Mouse (Mus musculus) hindbrain, embryonic 16.5 days (tissue): ENCODE measurements around the gene Scgb1a1. TPM values are rescaled to one million over a fixed set of nuclear protein-coding genes. Genes with fewer than 3 reads are reported as not detected.

Experiments
- ATAC-seq: fragments of 200-750 bp; cut with Nextera tagmentation; 2 replicates; pipeline ENCODE4 v1.8.0; 2017; ENCODE audit warnings: moderate TSS enrichment, moderate library complexity
- H3K27ac ChIP-seq: fragments of 300-500 bp; sonication (generic); 2 replicates; pipeline ENCODE4 v1.5.1; 2014; ENCODE audit warnings: low read depth, mild to moderate bottlenecking, control low read depth, low read length, moderate library complexity
- H3K27me3 ChIP-seq: fragments of 300-500 bp; sonication (generic); replicated peaks from 2 replicates; pipeline ENCODE4 v1.6.1; 2014; ENCODE audit warnings: low read length; ENCODE audit not compliant: control insufficient read depth, insufficient read depth
- H3K36me3 ChIP-seq: fragments of 300-500 bp; sonication (generic); 2 replicates; pipeline ENCODE4 v1.6.1; 2014; ENCODE audit warnings: mild to moderate bottlenecking, low read length, moderate library complexity, mixed read lengths; ENCODE audit not compliant: control insufficient read depth, insufficient read depth
- H3K4me1 ChIP-seq: fragments of 300-500 bp; sonication (generic); 2 replicates; pipeline ENCODE4 v1.6.1; 2014; ENCODE audit warnings: low read depth, low read length; ENCODE audit not compliant: control insufficient read depth, insufficient read depth
- H3K4me2 ChIP-seq: fragments of 300-500 bp; sonication (generic); 2 replicates; pipeline ENCODE4 v1.6.1; 2014; ENCODE audit warnings: mild to moderate bottlenecking, low read length, control low read depth, moderate library complexity
- H3K4me3 ChIP-seq: fragments of 300-500 bp; sonication (generic); 2 replicates; pipeline ENCODE4 v1.5.1; 2014; ENCODE audit warnings: mild to moderate bottlenecking, low read length, control low read depth, moderate library complexity
- H3K9ac ChIP-seq: fragments of 300-500 bp; sonication (generic); 2 replicates; pipeline ENCODE4 v1.6.1; 2014; ENCODE audit warnings: low read depth, mild to moderate bottlenecking, control low read depth, low read length, moderate library complexity
- H3K9me3 ChIP-seq: fragments of 300-500 bp; sonication (generic); 2 replicates; pipeline ENCODE4 v1.6.1; 2014; ENCODE audit warnings: mild to moderate bottlenecking, low read length, moderate library complexity; ENCODE audit not compliant: control insufficient read depth
- WGBS: fragments of 180-500 bp; shearing (Covaris S2); extraction: QIAGEN DNeasy Blood & Tissue Kit; methylation state at CpG from one replicate; pipeline ENCODE4 v1.1.7; 2014; 5-methylcytosine and 5-hydroxymethylcytosine counted together
- polyA plus RNA-seq: library from polyadenylated mRNA; unstranded; fragments of >200 nt; fragmentation: Nextera tagmentation; extraction: Ambion mirVana; gene quantifications from 2 replicates; pipeline ENCODE4 v1.2.1, GENCODE M21; 2015

Gene Scgb1a1
- polyA plus RNA-seq, 1 experiment from 2014 or later = not detected

DNA sequence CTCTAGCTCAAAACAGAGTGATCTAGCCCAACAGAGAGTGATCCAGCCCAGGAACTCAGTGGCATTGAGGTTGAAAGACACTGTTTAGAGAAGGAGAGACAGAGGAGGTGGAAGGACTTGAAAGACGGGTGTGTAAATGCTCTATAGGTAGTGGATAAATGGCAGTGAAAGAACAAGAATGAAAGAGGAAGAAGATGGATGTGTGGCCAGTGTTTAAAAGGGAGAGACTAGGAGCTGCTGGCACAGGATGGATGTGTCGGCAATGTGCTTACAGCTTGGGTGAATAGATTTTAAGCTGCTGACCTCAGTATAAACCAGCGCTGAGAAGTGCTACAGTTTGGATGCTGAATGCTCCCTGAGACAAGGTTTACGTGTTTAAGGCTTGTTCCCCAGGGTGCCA, 13.3 kb downstream of the Scgb1a1 start:
- Histone ChIP-seq H3K27me3 (no peaks in the 10 kb centered on the region), H3K36me3 (no peaks in the 10 kb centered on the region)
- ATAC-seq = no peak

DNA sequence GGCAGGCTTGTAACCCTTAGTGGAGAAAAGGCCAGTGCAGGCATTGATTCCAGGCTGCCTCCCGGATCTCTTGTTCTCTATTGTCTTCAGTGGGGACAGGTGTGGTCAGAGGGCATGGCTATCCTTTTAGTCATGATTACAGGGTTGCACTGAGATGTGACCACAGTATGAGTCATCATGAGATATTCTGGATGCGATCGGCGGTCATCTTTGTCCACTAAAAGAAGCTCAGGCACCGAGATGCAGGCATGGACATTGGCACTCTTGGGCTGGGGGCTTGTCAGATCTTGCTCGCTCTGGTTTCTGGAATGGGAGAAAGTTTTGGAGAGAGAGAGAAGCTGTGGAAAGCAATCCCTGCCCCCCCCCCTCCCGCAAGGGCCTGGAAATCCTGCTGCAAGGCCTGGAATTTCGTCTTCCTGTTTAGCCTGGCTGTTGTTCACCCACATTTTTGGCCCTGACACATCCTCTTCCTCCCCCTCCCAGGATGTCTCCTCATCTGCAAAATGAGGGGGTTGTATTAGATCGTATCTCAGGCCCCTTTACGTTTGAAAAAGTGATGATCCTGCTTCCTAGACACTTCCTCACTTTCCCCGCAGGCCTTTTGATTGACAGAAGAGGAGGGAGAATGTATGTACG, 13.9 kb downstream of the Scgb1a1 start:
- H3K9me3 ChIP-seq = no peaks in the 10 kb centered on the region
- no peak overlapping the region for H3K27ac ChIP-seq
- no peak overlapping the region for H3K4me3 ChIP-seq
- no peak overlapping the region for H3K4me2 ChIP-seq
- H3K4me1 ChIP-seq = peaks cover 11% of the 10 kb centered on the region
- no peaks in the 10 kb centered on the region for H3K27me3 ChIP-seq
- 77% methylated on average over 12 of the region's 12 CpGs for WGBS
- no peak for ATAC-seq
- no peaks in the 10 kb centered on the region for H3K36me3 ChIP-seq
- no peak overlapping the region for H3K9ac ChIP-seq

More for the DNA sequence above, 13.3 kb downstream of the Scgb1a1 start:
- Histone ChIP-seq H3K4me1 (peaks cover 11% of the 10 kb centered on the region), H3K4me2 (no peak overlapping the region), H3K27ac (no peak overlapping the region), H3K9me3 (no peaks in the 10 kb centered on the region), H3K9ac (no peak overlapping the region), H3K4me3 (no peak overlapping the region)
- 68% methylated on average over 4 of the region's 4 CpGs for WGBS

- H3K27me3 ChIP-seq = no peaks in the 10 kb centered on the region
- H3K9ac ChIP-seq = no peak overlapping the region
- H3K9me3 ChIP-seq = no peaks in the 10 kb centered on the region
- ATAC-seq = no peak
- no peaks in the 10 kb centered on the region for H3K36me3 ChIP-seq
- H3K4me3 ChIP-seq = no peak overlapping the region
- peaks cover 11% of the 10 kb centered on the region for H3K4me1 ChIP-seq
- H3K4me2 ChIP-seq = no peak overlapping the region
- peak overlapping the region; percentile 48; the same call in 1 of the 2 replicates for H3K27ac ChIP-seq
- 75% methylated on average over 2 of the region's 2 CpGs for WGBS
Measured at GRCm38 (mm10) chr19:9072157-9072530, 15.6 kb downstream of the Scgb1a1 start.

GRCm38 (mm10) chr19:9071456-9072156, 16.2 kb downstream of the Scgb1a1 start:
- peak; percentile 75 for ATAC-seq
- no peaks in the 10 kb centered on the region for H3K27me3 ChIP-seq
- no peaks in the 10 kb centered on the region for H3K9me3 ChIP-seq
- 31% methylated on average over 7 of the region's 7 CpGs for WGBS
- no peak overlapping the region for H3K4me2 ChIP-seq
- H3K27ac ChIP-seq = peak overlapping the region; percentile 48
- H3K9ac ChIP-seq = no peak overlapping the region; the same call in 1 of the 2 replicates
- H3K4me3 ChIP-seq = no peak overlapping the region
- no peaks in the 10 kb centered on the region for H3K36me3 ChIP-seq
- peaks cover 12% of the 10 kb centered on the region for H3K4me1 ChIP-seq

GRCm38 (mm10) chr19:9070316-9070715, 17.4 kb downstream of the Scgb1a1 start:
- H3K4me1 ChIP-seq = peaks cover 19% of the 10 kb centered on the region
- no peaks in the 10 kb centered on the region for H3K9me3 ChIP-seq
- H3K9ac ChIP-seq = no peak overlapping the region
- H3K36me3 ChIP-seq = no peaks in the 10 kb centered on the region
- H3K27me3 ChIP-seq = no peaks in the 10 kb centered on the region
- no peak overlapping the region for H3K4me2 ChIP-seq
- ATAC-seq = no peak
- 89% methylated on average over 2 of the region's 2 CpGs for WGBS
- H3K27ac ChIP-seq = no peak overlapping the region
- no peak overlapping the region for H3K4me3 ChIP-seq

- no peak overlapping the region for H3K9ac ChIP-seq
- no peaks in the 10 kb centered on the region for H3K9me3 ChIP-seq
- no peaks in the 10 kb centered on the region for H3K27me3 ChIP-seq
- peaks cover 19% of the 10 kb centered on the region for H3K4me1 ChIP-seq
- H3K4me2 ChIP-seq = no peak overlapping the region
- H3K27ac ChIP-seq = no peak overlapping the region
- H3K4me3 ChIP-seq = no peak overlapping the region
- ATAC-seq = no peak
- H3K36me3 ChIP-seq = no peaks in the 10 kb centered on the region
- WGBS = 60% methylated on average over 8 of the region's 8 CpGs
Measured at GRCm38 (mm10) chr19:9069687-9070307, 18.0 kb downstream of the Scgb1a1 start.

GRCm38 (mm10) chr19:9067292-9067691, 20.5 kb downstream of the Scgb1a1 start:
- H3K4me3 ChIP-seq = no peak overlapping the region
- no peaks in the 10 kb centered on the region for H3K27me3 ChIP-seq
- H3K4me1 ChIP-seq = peaks cover 19% of the 10 kb centered on the region
- H3K9me3 ChIP-seq = no peaks in the 10 kb centered on the region
- 78% methylated on average over 5 of the region's 5 CpGs for WGBS
- no peak for ATAC-seq
- no peak overlapping the region for H3K27ac ChIP-seq
- H3K36me3 ChIP-seq = no peaks in the 10 kb centered on the region
- no peak overlapping the region for H3K9ac ChIP-seq
- no peak overlapping the region for H3K4me2 ChIP-seq

DNA sequence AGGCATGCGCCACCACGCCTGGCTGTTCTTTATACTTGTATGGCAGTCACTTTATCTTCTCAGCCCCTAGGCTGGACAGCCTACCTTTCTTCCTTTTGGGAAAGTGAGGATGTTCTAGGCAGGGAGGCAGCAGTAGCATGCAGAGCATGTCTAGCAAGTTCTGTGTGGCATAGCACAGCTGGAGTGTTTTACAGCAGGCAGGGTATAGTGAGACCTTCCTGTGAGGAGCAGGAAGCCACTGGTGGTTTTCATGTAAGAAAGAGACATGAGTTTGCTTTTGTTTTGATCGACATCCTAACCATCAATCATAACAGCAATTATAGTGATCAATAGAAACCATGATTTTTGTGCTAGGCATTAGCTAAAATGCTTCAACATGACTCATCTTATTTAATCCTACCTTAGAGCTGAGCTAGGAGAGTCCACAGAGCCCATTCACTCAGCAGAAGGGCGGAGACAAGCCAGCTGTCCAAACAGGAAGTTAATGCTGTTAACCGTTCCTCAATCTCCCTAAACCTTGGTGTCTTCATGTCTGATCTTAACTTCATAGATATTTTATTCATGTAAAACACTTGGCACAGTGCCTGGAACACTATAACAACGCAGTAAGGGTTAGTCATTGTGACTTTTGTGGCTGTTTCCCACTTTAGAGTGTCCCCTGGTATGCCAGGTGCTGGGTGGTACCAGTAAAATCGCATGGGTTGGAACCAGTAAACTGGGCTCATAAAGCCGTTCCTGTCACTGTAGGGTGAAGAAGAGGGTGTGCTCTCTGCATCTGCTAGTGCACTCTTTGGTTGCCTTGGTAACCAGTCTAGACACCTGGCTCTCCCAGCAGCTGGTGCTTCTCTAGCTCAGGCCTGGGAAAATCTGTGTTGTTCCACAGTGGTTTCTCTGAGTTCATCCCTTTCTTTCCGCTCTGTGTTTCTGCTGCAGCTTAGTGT, 21.9 kb downstream of the Scgb1a1 start:
- no peaks in the 10 kb centered on the region for H3K27me3 ChIP-seq
- H3K36me3 ChIP-seq = no peaks in the 10 kb centered on the region
- peak; percentile 94 for ATAC-seq
- H3K9ac ChIP-seq = no peak overlapping the region
- H3K27ac ChIP-seq = peak overlapping the region; percentile 42
- 56% methylated on average over 9 of the region's 9 CpGs for WGBS
- no peak overlapping the region for H3K4me2 ChIP-seq
- H3K9me3 ChIP-seq = no peaks in the 10 kb centered on the region
- H3K4me3 ChIP-seq = no peak overlapping the region
- H3K4me1 ChIP-seq = peaks cover 11% of the 10 kb centered on the region; the same call in 1 of the 2 replicates
